Mouse (Mus musculus) intestine, embryonic 15.5 days (tissue): ENCODE results near the gene Rbms2. TPM values are rescaled to one million over a fixed set of nuclear protein-coding genes. Genes with fewer than 3 reads are reported as not detected.

Experiments
- ATAC-seq: fragments of 200-750 bp; cut with Nextera tagmentation; 2 replicates; pipeline ENCODE4 v1.8.0; 2017; ENCODE audit warnings: moderate TSS enrichment, moderate library complexity
- H3K27ac ChIP-seq: fragments of 300-500 bp; sonication (generic); 2 replicates; pipeline ENCODE4 v1.5.1; 2015; ENCODE audit warnings: mild to moderate bottlenecking, inconsistent platforms
- H3K27me3 ChIP-seq: fragments of 300-500 bp; sonication (generic); replicated peaks from 2 replicates; pipeline ENCODE4 v1.6.1; 2015; ENCODE audit warnings: inconsistent platforms
- H3K36me3 ChIP-seq: fragments of 300-500 bp; sonication (generic); 2 replicates; pipeline ENCODE4 v1.6.1; 2015; ENCODE audit warnings: inconsistent platforms
- H3K4me1 ChIP-seq: fragments of 300-500 bp; sonication (generic); replicated peaks from 2 replicates; pipeline ENCODE4 v1.6.1; 2015; ENCODE audit warnings: inconsistent platforms
- H3K4me2 ChIP-seq: fragments of 300-500 bp; sonication (generic); replicated peaks from 2 replicates; pipeline ENCODE4 v1.6.1; 2015; ENCODE audit warnings: mild to moderate bottlenecking, inconsistent platforms
- H3K4me3 ChIP-seq: fragments of 300-500 bp; sonication (generic); replicated peaks from 2 replicates; pipeline ENCODE4 v1.5.1; 2015; ENCODE audit warnings: inconsistent platforms
- H3K9ac ChIP-seq: fragments of 300-500 bp; sonication (generic); 2 replicates; pipeline ENCODE4 v1.6.1; 2015; ENCODE audit warnings: inconsistent platforms
- H3K9me3 ChIP-seq: fragments of 300-500 bp; sonication (generic); 2 replicates; pipeline ENCODE4 v1.6.1; 2016; ENCODE audit warnings: inconsistent platforms
- WGBS: fragments of 180-500 bp; shearing (Covaris S2); methylation state at CpG from one replicate; pipeline ENCODE4 v1.1.7; 2015; 5-methylcytosine and 5-hydroxymethylcytosine counted together
- microRNA counts: library from miRNA; unstranded; fragments of <30 nt; microRNA quantifications from one replicate; lab custom pipeline; 2016
- polyA plus RNA-seq: library from polyadenylated mRNA; unstranded; fragments of >200 nt; fragmentation: Nextera tagmentation; extraction: Ambion mirVana; gene quantifications from 2 replicates; pipeline ENCODE4 v1.2.1, GENCODE M21; 2015

The Rbms2 gene
- polyA plus RNA-seq, 1 experiment from 2014 or later = 27.0 TPM

GRCm38 (mm10) chr10:128082880-128083421 is 97.1 kb downstream of the Rbms2 start, which contains the start of gene Atp5b:
Atp5b (plus strand) TSS chr10:128083273.
- Histone ChIP-seq H3K4me3 (peak within 1 kb of the TSS; percentile 84), H3K27me3 (no peaks in the 10 kb centered on the region), H3K27ac (peak within 1 kb of the TSS; percentile 85), H3K4me1 (0 out of 2 replicates have a peak, but pooled peaks cover 10% of the 10 kb centered on the region), H3K36me3 (peaks cover 22% of the 10 kb centered on the region), H3K9ac (peak within 1 kb of the TSS; percentile 94), H3K9me3 (no peaks in the 10 kb centered on the region), H3K4me2 (peak within 1 kb of the TSS; percentile 77)
- peak; percentile 98 for ATAC-seq
- WGBS = under 1% methylated on average over 34 of the region's 34 CpGs

GRCm38 (mm10) chr10:128082477-128082808 is 97.7 kb downstream of the Rbms2 start:
- H3K9ac ChIP-seq = peak overlapping the region; percentile 62
- H3K27ac ChIP-seq = peak overlapping the region; percentile 79
- peak overlapping the region; percentile 58 for H3K4me3 ChIP-seq
- no peaks in the 10 kb centered on the region for H3K27me3 ChIP-seq
- ATAC-seq = no peak
- 0 out of 2 replicates have a peak, but pooled peaks cover 10% of the 10 kb centered on the region for H3K4me1 ChIP-seq
- no peaks in the 10 kb centered on the region for H3K9me3 ChIP-seq
- peaks cover 19% of the 10 kb centered on the region for H3K36me3 ChIP-seq
- 8% methylated on average over 9 of the region's 9 CpGs for WGBS
- H3K4me2 ChIP-seq = peak overlapping the region; percentile 68

- Histone ChIP-seq H3K4me3 (peak overlapping the region; percentile 58), H3K9me3 (no peaks in the 10 kb centered on the region), H3K36me3 (peaks cover 19% of the 10 kb centered on the region), H3K4me2 (peak overlapping the region; percentile 68), H3K4me1 (0 out of 2 replicates have a peak, but pooled peaks cover 10% of the 10 kb centered on the region), H3K27me3 (no peaks in the 10 kb centered on the region), H3K9ac (no peak overlapping the region), H3K27ac (peak overlapping the region; percentile 79; the same call in 1 of the 2 replicates)
- no peak for ATAC-seq
- WGBS = 49% methylated on average over 6 of the region's 6 CpGs
Measured at GRCm38 (mm10) chr10:128081807-128082476, 98.2 kb downstream of the Rbms2 start.

MicroRNAs encoded within 50 kb of the gene (microRNA counts, 519-probe panel; counts per million panel counts)
- 97.1 counts per million, percentile 29 among the panel's probes with 10 or more counts for microRNA mmu-miR-677 (lab: Ali Mortazavi, UCI)

Other genes with a start within 250 kb of the Rbms2 start
- 0.38 and 0.48 TPM in 2 replicates for gene Hsd17b6, start 172.7 kb downstream of the Rbms2 start, polyA plus RNA-seq
- 67.9 and 73.0 TPM in 2 replicates for gene Prim1, start 165.1 kb downstream of the Rbms2 start, polyA plus RNA-seq
- gene Naca, start 144.7 kb downstream of the Rbms2 start, polyA plus RNA-seq = 779 and 830 TPM in 2 replicates
- 482 and 586 TPM in 2 replicates for gene Ptges3, start 121.3 kb downstream of the Rbms2 start, polyA plus RNA-seq
- gene Atp5b, start 97.0 kb downstream of the Rbms2 start, polyA plus RNA-seq = 3,029 and 3,109 TPM in 2 replicates
- gene Baz2a, start 88.7 kb downstream of the Rbms2 start, polyA plus RNA-seq = 11.7 and 12.5 TPM in 2 replicates
- 1.8 and 3.3 TPM in 2 replicates for gene Gls2, start 14.2 kb upstream of the Rbms2 start, polyA plus RNA-seq
- gene Spryd4, start 31.5 kb upstream of the Rbms2 start, polyA plus RNA-seq = 34.8 and 35.9 TPM in 2 replicates
- gene Mip, start 45.5 kb upstream of the Rbms2 start, polyA plus RNA-seq = 0.19 TPM in 1 of 2 replicates, not detected in the other
- 40.8 and 41.3 TPM in 2 replicates for gene Timeless, start 51.8 kb upstream of the Rbms2 start, polyA plus RNA-seq
- 0.26 and 0.35 TPM in 2 replicates for gene Apon, start 73.8 kb upstream of the Rbms2 start, polyA plus RNA-seq
- 1.6 and 2.9 TPM in 2 replicates for gene Apof, start 88.4 kb upstream of the Rbms2 start, polyA plus RNA-seq
- gene Stat2, start 90.3 kb upstream of the Rbms2 start, polyA plus RNA-seq = 15.1 and 15.4 TPM in 2 replicates
- gene Il23a, start 118.5 kb upstream of the Rbms2 start, polyA plus RNA-seq = 0.21 and 0.31 TPM in 2 replicates
- 26.2 TPM in 2 replicates for gene Pan2, start 123.0 kb upstream of the Rbms2 start, polyA plus RNA-seq
- 303 and 328 TPM in 2 replicates for gene Cnpy2, start 142.2 kb upstream of the Rbms2 start, polyA plus RNA-seq
- gene Cs, start 157.4 kb upstream of the Rbms2 start, polyA plus RNA-seq = 269 and 282 TPM in 2 replicates
- gene Coq10a, start 188.7 kb upstream of the Rbms2 start, polyA plus RNA-seq = 13.7 TPM in 2 replicates
- gene Ankrd52, start 196.8 kb upstream of the Rbms2 start, polyA plus RNA-seq = 10.0 and 11.5 TPM in 2 replicates
- gene Slc39a5, start 220.9 kb upstream of the Rbms2 start, polyA plus RNA-seq = 114 and 141 TPM in 2 replicates
- gene Nabp2, start 231.2 kb upstream of the Rbms2 start, polyA plus RNA-seq = 87.9 and 97.1 TPM in 2 replicates
- 36.6 and 37.5 TPM in 2 replicates for gene Rnf41, start 231.4 kb upstream of the Rbms2 start, polyA plus RNA-seq